Mouse (Mus musculus) liver, postnatal 0 days (tissue): Measurements from ENCODE around the gene Defa34. TPM values are rescaled to one million over a fixed set of nuclear protein-coding genes. Genes with fewer than 3 reads are reported as not detected.
"Not testable (repeated sequence)": the region's sequence is repeated elsewhere in the genome, so short reads cannot be mapped to it uniquely, and the experiment has no call there.

Source experiments
- ATAC-seq: fragments of 200-750 bp; cut with Nextera tagmentation; 2 replicates; pipeline ENCODE4 v1.8.0; 2017; ENCODE audit warnings: mild to moderate bottlenecking, moderate library complexity
- DNase-seq: peaks from one replicate; pipeline ENCODE4 v3.0.0-alpha.2; 2016
- H3K27ac ChIP-seq: fragments of 300-500 bp; sonication (generic); 2 replicates; pipeline ENCODE4 v1.5.1; 2014; ENCODE audit warnings: antibody characterized with exemption, moderate library complexity, mild to moderate bottlenecking, low read depth
- H3K27me3 ChIP-seq: fragments of 300-500 bp; sonication (generic); 2 replicates; pipeline ENCODE4 v1.6.1; 2014; ENCODE audit warnings: low read length, control low read depth, mixed read lengths; ENCODE audit not compliant: insufficient read depth
- H3K36me3 ChIP-seq: fragments of 300-500 bp; sonication (generic); replicated peaks from 2 replicates; pipeline ENCODE4 v1.6.1; 2014; ENCODE audit warnings: mild to moderate bottlenecking, control low read depth, low read length, moderate library complexity, mixed read lengths; ENCODE audit not compliant: insufficient read depth
- H3K4me1 ChIP-seq: fragments of 300-500 bp; sonication (generic); 2 replicates; pipeline ENCODE4 v1.6.1; 2014; ENCODE audit warnings: antibody characterized with exemption, mild to moderate bottlenecking, control low read depth; ENCODE audit not compliant: insufficient read depth
- H3K4me2 ChIP-seq: fragments of 300-500 bp; sonication (generic); 2 replicates; pipeline ENCODE4 v1.6.1; 2014; ENCODE audit warnings: low read depth, mild to moderate bottlenecking, low read length, moderate library complexity, mixed read lengths
- H3K4me3 ChIP-seq: fragments of 300-500 bp; sonication (generic); 2 replicates; pipeline ENCODE4 v1.5.1; 2014; ENCODE audit warnings: low read depth, low read length
- H3K9ac ChIP-seq: fragments of 300-500 bp; sonication (generic); replicated peaks from 2 replicates; pipeline ENCODE4 v1.6.1; 2014; ENCODE audit warnings: mild to moderate bottlenecking, moderate library complexity
- H3K9me3 ChIP-seq: fragments of 300-500 bp; sonication (generic); 2 replicates; pipeline ENCODE4 v1.6.1; 2016; ENCODE audit warnings: mild to moderate bottlenecking, control low read depth, low read length, mixed read lengths
- WGBS: fragments of 180-500 bp; shearing (Covaris S2); extraction: QIAGEN DNeasy Blood & Tissue Kit; methylation state at CpG from one replicate; pipeline ENCODE4 v1.1.7; 2014; ENCODE audit not compliant: insufficient replicate concordance; 5-methylcytosine and 5-hydroxymethylcytosine counted together
- polyA plus RNA-seq: library from polyadenylated mRNA; unstranded; fragments of >200 nt; fragmentation: Nextera tagmentation; extraction: Ambion mirVana; gene quantifications from 2 replicates; pipeline ENCODE4 v1.2.1, GENCODE M21; 2015

Defa34 gene
- polyA plus RNA-seq: not detected in 2 replicates

GRCm38 (mm10) chr8:21665497-21665896, at the start of gene Defa34:
Gene Defa34, plus strand, starts transcription at chr8:21665797.
- not testable (repeated sequence) for H3K36me3 ChIP-seq, H3K4me3 ChIP-seq, H3K27ac ChIP-seq, ATAC-seq, H3K4me2 ChIP-seq, H3K4me1 ChIP-seq, H3K9me3 ChIP-seq, H3K9ac ChIP-seq, H3K27me3 ChIP-seq, DNase-seq
- WGBS: no CpG with 5 or more reads among the region's 1 CpGs

- H3K36me3 ChIP-seq, H3K9me3 ChIP-seq, H3K4me1 ChIP-seq, ATAC-seq, DNase-seq, H3K4me3 ChIP-seq, H3K27ac ChIP-seq, H3K27me3 ChIP-seq, H3K4me2 ChIP-seq, H3K9ac ChIP-seq: not testable (repeated sequence)
- no CpG with 5 or more reads among the region's 1 CpGs for WGBS
These were observed 47.7 kb upstream of the Defa34 start, which contains the start of gene Defa26 for GRCm38 (mm10) chr8:21617883-21618282. Gene Defa26, plus strand, starts transcription at chr8:21618183.

GRCm38 (mm10) chr8:21655480-21655879, 10.1 kb upstream of the Defa34 start, which contains the start of gene Defa17:
Gene Defa17, plus strand, starts transcription at chr8:21655780.
- H3K4me2 ChIP-seq, H3K36me3 ChIP-seq, H3K27ac ChIP-seq, DNase-seq, H3K27me3 ChIP-seq, H3K9ac ChIP-seq, H3K4me3 ChIP-seq, H3K9me3 ChIP-seq, H3K4me1 ChIP-seq, ATAC-seq: not testable (repeated sequence)
- no CpG with 5 or more reads among the region's 2 CpGs for WGBS

- not testable (repeated sequence) for H3K9me3 ChIP-seq, H3K27ac ChIP-seq, ATAC-seq, H3K4me3 ChIP-seq, H3K9ac ChIP-seq, H3K36me3 ChIP-seq, DNase-seq, H3K4me2 ChIP-seq, H3K27me3 ChIP-seq, H3K4me1 ChIP-seq
- WGBS: 67% methylated on average over 2 of the region's 2 CpGs
These were observed 37.9 kb downstream of the Defa34 start, which contains the start of gene AY761184 for GRCm38 (mm10) chr8:21703545-21703944. Gene AY761184, minus strand, starts transcription at chr8:21703645.

Other genes starting within 250 kb of the Defa34 start
- not detected in 2 replicates for gene Defa36, start 238.4 kb upstream of the Defa34 start, polyA plus RNA-seq
- not detected in 2 replicates for gene Gm7849, start 209.2 kb upstream of the Defa34 start, polyA plus RNA-seq
- not detected in 2 replicates for gene Defa20, start 156.5 kb upstream of the Defa34 start, polyA plus RNA-seq
- gene Defa32, start 136.8 kb upstream of the Defa34 start, polyA plus RNA-seq: not detected in 2 replicates
- gene Defa37, start 100.4 kb upstream of the Defa34 start, polyA plus RNA-seq: not detected in 2 replicates
- gene Defa28, start 82.8 kb upstream of the Defa34 start, polyA plus RNA-seq: not detected in 2 replicates
- gene Gm7861, start 71.3 kb upstream of the Defa34 start, polyA plus RNA-seq: not detected in 2 replicates
- not detected in 2 replicates for gene Defa26, start 47.6 kb upstream of the Defa34 start, polyA plus RNA-seq
- not detected in 2 replicates for gene Defa17, start 10.0 kb upstream of the Defa34 start, polyA plus RNA-seq
- not detected in 2 replicates for gene AY761184, start 37.8 kb downstream of the Defa34 start, polyA plus RNA-seq
- gene Defa24, start 68.7 kb downstream of the Defa34 start, polyA plus RNA-seq: not detected in 2 replicates
- gene Defb50, start 157.7 kb downstream of the Defa34 start, polyA plus RNA-seq: not detected in 2 replicates
- not detected in 2 replicates for gene Defb2, start 174.1 kb downstream of the Defa34 start, polyA plus RNA-seq
- not detected in 2 replicates for gene Defb10, start 193.1 kb downstream of the Defa34 start, polyA plus RNA-seq
- not detected in 2 replicates for gene Defb9, start 219.6 kb downstream of the Defa34 start, polyA plus RNA-seq
- gene Defb11, start 240.6 kb downstream of the Defa34 start, polyA plus RNA-seq: not detected in 2 replicates